34 mouse cellular contexts compared by ENCODE assay signal in genomic region chr4:141651286-141651685, GRCm38 (mm10). TPM values are rescaled to one million over a fixed set of nuclear protein-coding genes. Genes with fewer than 3 reads are reported as not detected.
DNase-seq lines count a peak whose midpoint lies in the region; TF ChIP-seq lines count a peak whose summit lies in the region.
"Had no signal": no experiment of that assay in that cellular context is flagged by ENCODE, and none has a peak within 500 bp of the region (broad histone marks: within the 10 kb centered on the region; RNA-seq: fewer than 3 reads in every experiment).

No protein-coding gene starts in this region.

- no peaks in the 10 kb centered on the region for H3K9me3 ChIP-seq in heart, embryonic 10.5 days
- H3K9me3 ChIP-seq: forebrain, embryonic 13.5 days; hindbrain, embryonic 10.5 days; hindbrain, embryonic 15.5 days; limb, embryonic 13.5 days; lung, embryonic 15.5 days; midbrain, embryonic 12.5 days; neural tube, embryonic 15.5 days had no signal

- no peak overlapping the region for H3K27ac ChIP-seq in heart, embryonic 10.5 days
- peak overlapping the region; percentile 4 for H3K27ac ChIP-seq in bone marrow macrophage, adult 2 months (ENCODE audit: insufficient read depth, low read depth, low read length)
- H3K27ac ChIP-seq: forebrain, embryonic 13.5 days; hindbrain, embryonic 10.5 days; limb, embryonic 13.5 days; lung, embryonic 15.5 days; midbrain, embryonic 12.5 days; neural tube, embryonic 15.5 days had no signal

- peaks cover 20% of the 10 kb centered on the region for H3K4me1 ChIP-seq in heart, embryonic 10.5 days
- H3K4me1 ChIP-seq in bone marrow macrophage, adult 2 months (ENCODE audit: control insufficient read depth, insufficient read depth, low read length) = peaks cover 56% of the 10 kb centered on the region

- no peak for TF ChIP-seq CTCF in bone marrow macrophage, adult 2 months (IDR thresholded peaks at IDR 0.05; ENCODE audit: low read depth, low read length)

- peaks cover 55% of the 10 kb centered on the region for H3K36me3 ChIP-seq in heart, embryonic 10.5 days

- no peaks in the 10 kb centered on the region for H3K27me3 ChIP-seq in heart, embryonic 10.5 days (ENCODE audit: insufficient read depth, poor library complexity, severe bottlenecking)
- H3K27me3 ChIP-seq: forebrain, embryonic 13.5 days; hindbrain, embryonic 15.5 days; limb, embryonic 13.5 days; lung, embryonic 15.5 days; midbrain, embryonic 12.5 days; neural tube, embryonic 15.5 days had no signal

- 74% methylated on average over 6 of the region's 6 CpGs for WGBS in heart, embryonic 10.5 days

- no peak overlapping the region for H3K4me3 ChIP-seq in heart, embryonic 10.5 days
- H3K4me3 ChIP-seq in bone marrow macrophage, adult 2 months (ENCODE audit: insufficient read depth, low read length) = no peak overlapping the region
- H3K4me3 ChIP-seq: forebrain, embryonic 13.5 days; hindbrain, embryonic 10.5 days; hindbrain, embryonic 15.5 days; limb, embryonic 13.5 days; lung, embryonic 15.5 days; midbrain, embryonic 12.5 days; neural tube, embryonic 15.5 days had no signal

- DNase-seq in heart, adult 11 months = peak; percentile 96
- DNase-seq in heart, embryonic 10.5 days (ENCODE audit: low spot score) = no peak
- DNase-seq in heart, postnatal 36 days = peak; percentile 49 to 51
- DNase-seq in heart, postnatal 25 days (ENCODE audit: low spot score) = no peak
- DNase-seq in brain, adult 2 months (ENCODE audit: low read depth, low spot score) = peak; percentile 41
- no peak for DNase-seq in lung, postnatal 14 days
- DNase-seq: adrenal gland, adult 8-10 months; B cell, adult 2 months; cerebellum, adult 11 months; cerebellum, postnatal 10 days; kidney, adult 11 months; kidney, postnatal 14 days; lung, postnatal 36 days; retina, postnatal 1 day; right cerebral cortex, postnatal 14 days; thymus, adult 18-20 months; thymus, postnatal 25 days had no signal

- intact Hi-C loops in heart, postnatal 36 days (cut with DNase I) = no loop called here
- intact Hi-C loops in heart, postnatal 25 days (cut with DNase I) = no loop called here

- TF ChIP-seq POLR2A in bone marrow macrophage, adult 2 months (IDR thresholded peaks at IDR 0.05; ENCODE audit: borderline replicate concordance, low read depth, low read length) = no peak

RNA-seq across cellular contexts. Expression of gene Plekhm2, which starts 13.4 kb away (rescaled TPM):
- polyA plus RNA-seq in heart, embryonic 10.5 days (2016; fragmentation: Nextera tagmentation; extraction: Ambion mirVana) = 4.1 and 5.4 TPM in 2 replicates
- total RNA-seq in heart, postnatal 36 days (2021) = 100 to 1,000 TPM; 103 to 112 TPM
- 100 to 1,000 TPM in 1 of 2 experiments, 10 to 100 TPM in 1; 94.1 to 109 TPM for total RNA-seq in heart, postnatal 25 days (2021)
- 56.0 and 62.1 TPM in 2 replicates for polyA plus RNA-seq in bone marrow macrophage, adult 2 months (2012; ENCODE audit: insufficient read depth, insufficient read length, missing spikeins)

RNA-seq across cellular contexts. Expression of gene Slc25a34, which starts 27.7 kb away (rescaled TPM):
- polyA plus RNA-seq in heart, embryonic 10.5 days (2016; fragmentation: Nextera tagmentation; extraction: Ambion mirVana) = 0.20 and 0.34 TPM in 2 replicates
- total RNA-seq in heart, postnatal 36 days (2021) = 100 to 1,000 TPM; 160 to 170 TPM
- 100 to 1,000 TPM; 105 to 117 TPM for total RNA-seq in heart, postnatal 25 days (2021)
- polyA plus RNA-seq in bone marrow macrophage, adult 2 months (2012; ENCODE audit: insufficient read depth, insufficient read length, missing spikeins) = 0.48 and 0.49 TPM in 2 replicates
- total RNA-seq: megakaryocyte, adult 5-6 weeks had no signal
- polyA plus RNA-seq: activated CD4-positive, CD25-positive, alpha-beta regulatory T cell, adult 4 months; kidney, embryonic 14.5 days; limb, embryonic 13.5 days; liver, embryonic 11.5 days; stomach, embryonic 14.5 days had no signal

RNA-seq across cellular contexts. Expression of gene Tmem82, which starts 32.9 kb away (rescaled TPM):
- 0.96 and 2.4 TPM in 2 replicates for polyA plus RNA-seq in heart, embryonic 10.5 days (2016; fragmentation: Nextera tagmentation; extraction: Ambion mirVana)
- 10 to 100 TPM; 26.1 to 29.2 TPM for total RNA-seq in heart, postnatal 36 days (2021)
- total RNA-seq in heart, postnatal 25 days (2021) = 10 to 100 TPM; 21.2 to 28.9 TPM
- polyA plus RNA-seq in bone marrow macrophage, adult 2 months (2012; ENCODE audit: insufficient read depth, insufficient read length, missing spikeins) = 2.4 and 3.3 TPM in 2 replicates

RNA-seq across cellular contexts. Expression of gene Rsc1a1, which starts 34.1 kb away (rescaled TPM):
- 3.1 and 4.4 TPM in 2 replicates for polyA plus RNA-seq in heart, embryonic 10.5 days (2016; fragmentation: Nextera tagmentation; extraction: Ambion mirVana)
- under 1 TPM in 1 of 2 experiments, not detected in 1; 1.00 TPM for total RNA-seq in heart, postnatal 36 days (2021)
- not detected for total RNA-seq in heart, postnatal 25 days (2021)
- 5.6 TPM in 1 of 2 replicates, not detected in the other for polyA plus RNA-seq in bone marrow macrophage, adult 2 months (2012; ENCODE audit: insufficient read depth, insufficient read length, missing spikeins)
- total RNA-seq: adrenal gland, postnatal 4 days had no signal
- polyA plus RNA-seq: activated CD4-positive, CD25-positive, alpha-beta regulatory T cell, adult 4 months; inflammation-experienced regulatory T-cells, adult 6 months; kidney, embryonic 14.5 days; liver, embryonic 11.5 days; liver, embryonic 16.5 days; lung, embryonic 15.5 days; midbrain, embryonic 12.5 days; neural tube, embryonic 15.5 days had no signal

RNA-seq across cellular contexts. Expression of gene Fblim1, which starts 45.4 kb away (rescaled TPM):
- 61.9 and 62.7 TPM in 2 replicates for polyA plus RNA-seq in heart, embryonic 10.5 days (2016; fragmentation: Nextera tagmentation; extraction: Ambion mirVana)
- 100 to 1,000 TPM; 231 to 294 TPM for total RNA-seq in heart, postnatal 36 days (2021)
- 100 to 1,000 TPM; 298 to 316 TPM for total RNA-seq in heart, postnatal 25 days (2021)
- polyA plus RNA-seq in bone marrow macrophage, adult 2 months (2012; ENCODE audit: insufficient read depth, insufficient read length, missing spikeins) = 60.2 and 65.0 TPM in 2 replicates
- total RNA-seq: common myeloid progenitor, adult 5-6 weeks; megakaryocyte, adult 5-6 weeks had no signal

Comparison
In these comparisons a context has a peak if more than half of its experiments do, and no peak if none do; other contexts are left out.
1. DNase-seq: peak in heart, adult 11 months (single experiment), heart, postnatal 36 days (2 of 2) and brain, adult 2 months (single experiment); none in heart, embryonic 10.5 days (single experiment), heart, postnatal 25 days (single experiment) and lung, postnatal 14 days (single experiment).